9 mouse cellular contexts compared by ENCODE assay signal in genomic region chr3:9499994-9500553, GRCm38 (mm10).
DNase-seq lines count a peak whose midpoint lies in the region; ATAC-seq lines count a peak whose summit lies in the region.
"Had no signal": no experiment of that assay in that cellular context is flagged by ENCODE, and none has a peak within 500 bp of the region (broad histone marks: within the 10 kb centered on the region; RNA-seq: fewer than 3 reads in every experiment).

No protein-coding gene starts in this region.

- no peak overlapping the region for H3K4me2 ChIP-seq in limb, embryonic 12.5 days
- H3K4me2 ChIP-seq in hindbrain, embryonic 15.5 days: peak overlapping the region; percentile 29
- peak overlapping the region; percentile 14; the same call in 1 of the 2 replicates for H3K4me2 ChIP-seq in stomach, embryonic 16.5 days (ENCODE audit: low read depth, low read length)

- H3K9me3 ChIP-seq in limb, embryonic 12.5 days: no peaks in the 10 kb centered on the region
- H3K9me3 ChIP-seq in limb, embryonic 10.5 days (replicated peaks): no peaks in the 10 kb centered on the region
- H3K9me3 ChIP-seq in forebrain, embryonic 10.5 days: no peaks in the 10 kb centered on the region
- no peaks in the 10 kb centered on the region for H3K9me3 ChIP-seq in hindbrain, embryonic 15.5 days
- H3K9me3 ChIP-seq in stomach, embryonic 16.5 days (replicated peaks; ENCODE audit: control insufficient read depth, low read length): no peaks in the 10 kb centered on the region

- peaks cover 48% of the 10 kb centered on the region; the same call in 1 of the 2 replicates for H3K79me2 ChIP-seq in macrophage (ENCODE audit: inconsistent target)

- 0 out of 2 replicates have a peak overlapping the region, but pooled peaks have one; percentile 0 for H3K27ac ChIP-seq in limb, embryonic 12.5 days
- no peak overlapping the region for H3K27ac ChIP-seq in limb, embryonic 10.5 days
- H3K27ac ChIP-seq in forebrain, embryonic 10.5 days: peak overlapping the region; percentile 65
- peak overlapping the region; percentile 78 for H3K27ac ChIP-seq in hindbrain, embryonic 15.5 days (replicated peaks)
- peak overlapping the region; percentile 79 for H3K27ac ChIP-seq in macrophage
- H3K27ac ChIP-seq in stomach, embryonic 16.5 days (ENCODE audit: low read length): peak overlapping the region; percentile 86

- no peak; the same call in 1 of the 2 replicates for ATAC-seq in limb, embryonic 12.5 days (ENCODE audit: insufficient number of reproducible peaks, insufficient read depth, low FRiP score, low TSS enrichment, low read depth)
- ATAC-seq in hindbrain, embryonic 15.5 days (ENCODE audit: low FRiP score, low read depth): peak; percentile 64
- peak; percentile 26 for ATAC-seq in stomach, embryonic 16.5 days (ENCODE audit: insufficient read depth, low FRiP score)

- 70% methylated on average over 8 of the region's 8 CpGs for WGBS in limb, embryonic 12.5 days
- 77% methylated on average over 8 of the region's 8 CpGs for WGBS in limb, embryonic 10.5 days
- 63% methylated on average over 8 of the region's 8 CpGs for WGBS in forebrain, embryonic 10.5 days
- 18% methylated on average over 8 of the region's 8 CpGs for WGBS in hindbrain, embryonic 15.5 days
- WGBS in macrophage (ENCODE audit: missing documents): 34% methylated on average over 8 of the region's 8 CpGs
- 47% methylated on average over 8 of the region's 8 CpGs for WGBS in stomach, embryonic 16.5 days

- peaks cover 37% of the 10 kb centered on the region for H3K4me1 ChIP-seq in limb, embryonic 12.5 days (replicated peaks)
- H3K4me1 ChIP-seq in limb, embryonic 10.5 days: peaks cover 34% of the 10 kb centered on the region
- peaks cover 34% of the 10 kb centered on the region for H3K4me1 ChIP-seq in forebrain, embryonic 10.5 days
- peaks cover 20% of the 10 kb centered on the region for H3K4me1 ChIP-seq in hindbrain, embryonic 15.5 days (replicated peaks)
- H3K4me1 ChIP-seq in stomach, embryonic 16.5 days (ENCODE audit: control insufficient read depth, insufficient read depth, low read length): peaks cover 24% of the 10 kb centered on the region

- no peak overlapping the region for H3K9ac ChIP-seq in limb, embryonic 12.5 days (replicated peaks)
- H3K9ac ChIP-seq in hindbrain, embryonic 15.5 days: no peak overlapping the region
- peak overlapping the region; percentile 6; the same call in 1 of the 2 replicates for H3K9ac ChIP-seq in stomach, embryonic 16.5 days (ENCODE audit: low read length)

- H3K36me3 ChIP-seq in limb, embryonic 12.5 days: no peaks in the 10 kb centered on the region
- no peaks in the 10 kb centered on the region for H3K36me3 ChIP-seq in limb, embryonic 10.5 days
- H3K36me3 ChIP-seq in forebrain, embryonic 10.5 days (replicated peaks): no peaks in the 10 kb centered on the region
- no peaks in the 10 kb centered on the region for H3K36me3 ChIP-seq in hindbrain, embryonic 15.5 days
- H3K36me3 ChIP-seq in macrophage (ENCODE audit: inconsistent target): no peaks in the 10 kb centered on the region
- H3K36me3 ChIP-seq in stomach, embryonic 16.5 days (ENCODE audit: control insufficient read depth, insufficient read depth, low read length): no peaks in the 10 kb centered on the region

- DNase-seq in limb, embryonic 10.5 days (ENCODE audit: low spot score): no peak
- DNase-seq in adrenal gland, adult 2 months: peak; percentile 66
- no peak for DNase-seq in forebrain, embryonic 10.5 days (ENCODE audit: extremely low spot score, low spot score)
- DNase-seq in right cerebral cortex, postnatal 25 days: no peak

- no peak overlapping the region for H3K4me3 ChIP-seq in limb, embryonic 12.5 days (replicated peaks)
- no peak overlapping the region for H3K4me3 ChIP-seq in limb, embryonic 10.5 days
- no peak overlapping the region for H3K4me3 ChIP-seq in forebrain, embryonic 10.5 days
- H3K4me3 ChIP-seq in hindbrain, embryonic 15.5 days: no peak overlapping the region
- no peak overlapping the region for H3K4me3 ChIP-seq in macrophage (ENCODE audit: inconsistent target)
- H3K4me3 ChIP-seq in stomach, embryonic 16.5 days (replicated peaks; ENCODE audit: low read length): no peak overlapping the region

- H3K27me3 ChIP-seq in limb, embryonic 12.5 days: no peaks in the 10 kb centered on the region
- no peaks in the 10 kb centered on the region for H3K27me3 ChIP-seq in limb, embryonic 10.5 days (ENCODE audit: low read depth, poor library complexity, severe bottlenecking)
- H3K27me3 ChIP-seq in forebrain, embryonic 10.5 days (ENCODE audit: poor library complexity, severe bottlenecking): no peaks in the 10 kb centered on the region
- H3K27me3 ChIP-seq in hindbrain, embryonic 15.5 days: no peaks in the 10 kb centered on the region
- no peaks in the 10 kb centered on the region for H3K27me3 ChIP-seq in stomach, embryonic 16.5 days (ENCODE audit: control insufficient read depth, insufficient read depth, low read length)
- H3K27me3 ChIP-seq: Patski had no signal
